Mouse (Mus musculus) stomach, embryonic 14.5 days (tissue): ENCODE measurements around the gene Mnt. TPM values are rescaled to one million over a fixed set of nuclear protein-coding genes. Genes with fewer than 3 reads are reported as not detected.
A peak's percentile ranks its signal among the peaks of the same experiment; 100 is the strongest.

Source experiments
- ATAC-seq: fragments of 200-750 bp; cut with Nextera tagmentation; 2 replicates; pipeline ENCODE4 v1.8.0; 2017; ENCODE audit warnings: low read depth, moderate TSS enrichment; ENCODE audit not compliant: insufficient number of reproducible peaks, insufficient read depth, low FRiP score
- H3K27ac ChIP-seq: fragments of 300-500 bp; sonication (generic); 2 replicates; pipeline ENCODE4 v1.5.1; 2014; ENCODE audit warnings: mild to moderate bottlenecking, low read length, moderate library complexity, mixed read lengths
- H3K27me3 ChIP-seq: fragments of 300-500 bp; sonication (generic); 2 replicates; pipeline ENCODE4 v1.6.1; 2014; ENCODE audit warnings: low read length, control low read depth, mixed read lengths; ENCODE audit not compliant: control insufficient read depth, insufficient read depth
- H3K36me3 ChIP-seq: fragments of 300-500 bp; sonication (generic); 2 replicates; pipeline ENCODE4 v1.6.1; 2014; ENCODE audit warnings: mild to moderate bottlenecking, control low read depth, low read length, moderate library complexity, mixed read lengths; ENCODE audit not compliant: control insufficient read depth, insufficient read depth
- H3K4me1 ChIP-seq: fragments of 300-500 bp; sonication (generic); 2 replicates; pipeline ENCODE4 v1.6.1; 2014; ENCODE audit warnings: low read length, control low read depth, mixed read lengths; ENCODE audit not compliant: control insufficient read depth, insufficient read depth
- H3K4me2 ChIP-seq: fragments of 300-500 bp; sonication (generic); replicated peaks from 2 replicates; pipeline ENCODE4 v1.6.1; 2014; ENCODE audit warnings: low read depth, low read length, control low read depth
- H3K4me3 ChIP-seq: fragments of 300-500 bp; sonication (generic); 2 replicates; pipeline ENCODE4 v1.5.1; 2014; ENCODE audit warnings: low read depth, low read length, control low read depth
- H3K9ac ChIP-seq: fragments of 300-500 bp; sonication (generic); replicated peaks from 2 replicates; pipeline ENCODE4 v1.6.1; 2014; ENCODE audit warnings: low read depth, mild to moderate bottlenecking, control low read depth, low read length, moderate library complexity, mixed read lengths
- H3K9me3 ChIP-seq: fragments of 300-500 bp; sonication (generic); 2 replicates; pipeline ENCODE4 v1.6.1; 2016; ENCODE audit warnings: low read depth, low read length, control low read depth; ENCODE audit not compliant: control insufficient read depth
- WGBS: fragments of 180-500 bp; shearing (Covaris S2); extraction: QIAGEN DNeasy Blood & Tissue Kit; methylation state at CpG from one replicate; pipeline ENCODE4 v1.1.7; 2014; 5-methylcytosine and 5-hydroxymethylcytosine counted together
- polyA plus RNA-seq: library from polyadenylated mRNA; unstranded; fragments of >200 nt; fragmentation: Nextera tagmentation; extraction: Ambion mirVana; gene quantifications from 2 replicates; pipeline ENCODE4 v1.2.1, GENCODE M21; 2014

Mnt gene
- polyA plus RNA-seq, 1 experiment from 2014 or later, result 4.3 TPM

DNA sequence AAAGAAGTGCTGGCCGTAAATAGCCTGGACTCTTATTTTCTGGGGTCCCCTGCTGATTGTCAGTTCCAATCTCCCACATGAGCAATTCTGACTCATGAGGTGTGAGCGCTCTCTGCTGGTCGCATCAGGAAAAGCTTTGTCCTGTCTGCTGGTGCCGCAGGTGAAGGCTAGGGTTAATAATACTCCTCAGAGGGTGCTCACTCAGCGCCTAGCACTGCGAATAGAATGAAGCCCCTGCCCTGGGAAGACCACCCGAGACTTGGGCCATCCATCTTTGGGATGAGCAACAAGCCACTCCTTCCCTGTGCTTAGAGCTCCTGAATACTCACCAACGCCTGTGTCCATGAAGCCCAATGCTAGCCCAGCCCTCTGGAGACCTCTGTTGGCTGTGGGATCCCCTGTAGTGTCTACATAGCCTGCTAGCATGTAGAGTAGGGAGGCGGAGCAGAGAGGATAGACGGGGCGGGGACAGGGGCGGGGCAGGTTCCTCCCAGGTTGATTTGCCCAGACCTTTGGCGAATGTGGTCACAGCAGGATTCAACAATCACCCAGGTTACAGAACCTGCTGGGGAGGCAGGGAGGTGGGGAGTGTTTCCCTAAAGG is 17.3 kb downstream of the Mnt start:
- Histone ChIP-seq H3K36me3 (peaks cover 3% of the 10 kb centered on the region), H3K4me3 (no peak overlapping the region), H3K4me2 (no peak overlapping the region), H3K27me3 (no peaks in the 10 kb centered on the region), H3K9me3 (peaks cover 3% of the 10 kb centered on the region; the same call in 1 of the 2 replicates), H3K9ac (no peak overlapping the region), H3K27ac (peak overlapping the region; percentile 52; the same call in 1 of the 2 replicates), H3K4me1 (0 out of 2 replicates have a peak, but pooled peaks cover 1% of the 10 kb centered on the region)
- ATAC-seq, result peak; percentile 76; the same call in 1 of the 2 replicates
- 4% methylated on average over 13 of the region's 13 CpGs for WGBS

DNA sequence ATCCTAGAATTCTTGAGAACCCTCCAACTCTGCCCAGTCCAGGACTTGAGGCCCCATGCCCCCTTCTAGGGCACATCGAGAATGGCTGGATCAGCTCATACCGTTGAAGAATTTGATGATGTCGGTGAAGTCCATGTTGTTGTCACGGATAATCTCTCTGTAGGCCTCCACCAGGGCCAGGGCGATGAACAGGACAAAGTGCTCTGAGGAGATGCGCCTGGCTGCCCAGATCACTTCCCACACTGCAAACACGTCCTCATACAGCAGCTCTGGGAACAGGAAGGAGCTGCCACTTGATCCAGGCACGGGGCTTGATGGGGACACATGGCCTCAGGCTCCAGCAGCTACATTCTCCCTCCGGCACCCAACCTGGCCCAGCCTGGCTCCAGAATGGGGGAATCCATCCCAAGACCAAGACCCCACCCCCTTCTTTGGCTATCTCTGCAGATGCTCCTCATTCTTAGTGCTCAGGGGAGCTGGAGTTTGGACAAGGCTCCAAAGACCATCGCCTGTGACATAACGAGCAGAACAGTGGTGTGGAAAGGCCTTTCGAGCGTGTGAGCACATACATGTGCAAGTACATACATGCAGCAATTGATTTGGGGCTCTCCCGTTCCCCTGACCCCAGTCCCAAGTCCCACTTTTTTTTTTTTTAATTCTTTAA is 20.4 kb downstream of the Mnt start:
- H3K9me3 ChIP-seq, result no peaks in the 10 kb centered on the region
- no peak overlapping the region for H3K9ac ChIP-seq
- no peak for ATAC-seq
- H3K4me3 ChIP-seq, result no peak overlapping the region
- no peaks in the 10 kb centered on the region for H3K27me3 ChIP-seq
- H3K36me3 ChIP-seq, result no peaks in the 10 kb centered on the region; the same call in none of the 2 replicates
- 85% methylated on average over 14 of the region's 14 CpGs for WGBS
- H3K4me2 ChIP-seq, result no peak overlapping the region
- H3K27ac ChIP-seq, result no peak overlapping the region
- H3K4me1 ChIP-seq, result no peaks in the 10 kb centered on the region

DNA sequence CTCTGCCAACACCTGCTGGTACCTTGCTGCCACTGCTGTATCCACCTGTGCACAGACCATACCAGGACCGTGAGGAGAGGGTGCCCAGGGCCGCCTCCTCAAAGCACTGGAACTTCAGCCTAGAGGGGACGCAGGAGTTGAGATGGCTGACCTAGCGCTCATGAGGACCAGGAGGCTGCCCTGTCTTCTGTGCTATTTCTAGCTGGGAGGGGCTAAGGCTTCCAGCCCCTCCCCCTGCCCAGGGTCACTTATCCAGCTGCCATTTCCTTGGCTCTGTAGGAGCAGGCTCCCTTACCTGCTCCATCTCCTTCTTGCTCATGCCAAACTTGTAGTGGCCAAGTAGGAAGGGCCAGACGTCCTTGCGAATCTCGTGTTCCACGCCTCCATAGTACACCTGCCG is 27.0 kb downstream of the Mnt start:
- Histone ChIP-seq H3K27me3 (no peaks in the 10 kb centered on the region), H3K9me3 (no peaks in the 10 kb centered on the region)
- 82% methylated on average over 9 of the region's 9 CpGs for WGBS

DNA sequence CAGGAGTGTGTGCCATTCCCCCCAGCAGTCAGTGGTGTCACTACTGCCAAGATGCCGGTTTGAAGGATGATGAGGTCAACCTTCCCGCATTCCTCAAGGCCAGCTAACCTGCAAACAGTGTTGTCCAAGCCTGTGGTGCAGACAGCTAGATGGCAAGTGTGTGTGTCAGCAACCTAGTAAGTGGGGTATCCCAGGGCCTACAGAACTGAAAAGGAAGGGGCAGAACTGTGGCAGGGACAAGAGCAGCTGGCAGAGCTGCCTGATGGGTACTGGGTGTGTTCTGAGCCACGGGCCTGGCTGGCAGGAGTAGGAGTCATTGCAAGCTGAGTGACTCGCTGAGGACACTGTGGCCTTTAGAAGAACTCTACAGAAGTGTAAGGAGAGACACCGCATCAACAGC is 31.4 kb downstream of the Mnt start:
- Histone ChIP-seq H3K36me3 (no peaks in the 10 kb centered on the region; the same call in 1 of the 2 replicates), H3K27me3 (no peaks in the 10 kb centered on the region), H3K4me2 (no peak overlapping the region), H3K27ac (no peak overlapping the region), H3K9me3 (no peaks in the 10 kb centered on the region), H3K4me1 (no peaks in the 10 kb centered on the region), H3K9ac (no peak overlapping the region), H3K4me3 (no peak overlapping the region)
- ATAC-seq, result no peak
- 71% methylated on average over 5 of the region's 5 CpGs for WGBS

More for the DNA sequence above, 27.0 kb downstream of the Mnt start:
- no peak for ATAC-seq
- H3K4me2 ChIP-seq, result no peak overlapping the region
- no peak overlapping the region for H3K4me3 ChIP-seq
- H3K36me3 ChIP-seq, result no peaks in the 10 kb centered on the region; the same call in 1 of the 2 replicates
- no peaks in the 10 kb centered on the region for H3K4me1 ChIP-seq
- H3K27ac ChIP-seq, result no peak overlapping the region
- no peak overlapping the region for H3K9ac ChIP-seq

DNA sequence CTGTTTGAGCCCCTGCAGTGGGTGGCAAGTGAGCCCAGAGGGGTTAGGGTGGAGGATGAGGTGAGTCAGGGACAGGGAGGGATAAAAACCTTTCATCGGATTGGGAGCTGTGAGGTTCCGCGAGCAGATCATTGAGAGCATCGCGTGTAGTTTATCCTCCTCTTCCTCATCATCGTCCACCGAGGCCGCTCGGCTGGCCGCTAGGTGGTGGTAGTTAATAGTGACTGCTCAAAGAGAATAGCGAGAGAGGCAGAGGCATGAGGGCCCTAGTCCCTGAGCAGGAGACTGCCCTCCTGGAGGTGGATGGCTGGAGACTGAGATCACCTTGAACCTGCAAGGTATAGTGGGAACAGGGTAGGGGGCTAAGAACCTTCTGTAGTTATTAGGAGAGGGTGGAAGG is 32.8 kb downstream of the Mnt start:
- 26% methylated on average over 11 of the region's 11 CpGs for WGBS
- Histone ChIP-seq H3K4me1 (no peaks in the 10 kb centered on the region), H3K4me3 (no peak overlapping the region), H3K4me2 (no peak overlapping the region), H3K27me3 (no peaks in the 10 kb centered on the region), H3K9ac (no peak overlapping the region), H3K36me3 (no peaks in the 10 kb centered on the region; the same call in 1 of the 2 replicates), H3K9me3 (no peaks in the 10 kb centered on the region), H3K27ac (no peak overlapping the region)
- peak; percentile 31; the same call in 1 of the 2 replicates for ATAC-seq

DNA sequence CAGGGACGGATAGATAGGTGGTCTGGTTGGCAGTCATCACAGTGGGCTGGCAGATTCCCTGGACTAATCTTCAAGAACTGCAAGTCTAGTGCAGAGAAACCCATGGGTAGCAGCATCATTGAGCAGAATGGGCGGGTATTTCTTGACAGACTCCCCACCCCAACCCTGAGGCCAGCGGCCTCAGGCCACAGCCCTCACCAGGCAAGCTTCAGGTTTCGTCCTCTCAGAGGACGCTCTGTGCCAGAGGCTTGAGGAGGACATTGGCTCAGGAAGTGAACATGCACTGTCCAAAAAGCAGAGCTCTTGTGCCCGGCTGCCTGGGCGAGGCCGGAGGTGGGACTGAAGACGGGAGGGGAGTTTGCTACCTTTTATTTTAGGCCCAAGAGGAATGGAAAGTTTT is 33.7 kb downstream of the Mnt start:
- Histone ChIP-seq H3K4me1 (no peaks in the 10 kb centered on the region), H3K4me2 (no peak overlapping the region), H3K4me3 (no peak overlapping the region), H3K27ac (no peak overlapping the region), H3K27me3 (no peaks in the 10 kb centered on the region), H3K9ac (no peak overlapping the region), H3K36me3 (no peaks in the 10 kb centered on the region; the same call in 1 of the 2 replicates), H3K9me3 (no peaks in the 10 kb centered on the region)
- 80% methylated on average over 9 of the region's 9 CpGs for WGBS
- ATAC-seq, result no peak

DNA sequence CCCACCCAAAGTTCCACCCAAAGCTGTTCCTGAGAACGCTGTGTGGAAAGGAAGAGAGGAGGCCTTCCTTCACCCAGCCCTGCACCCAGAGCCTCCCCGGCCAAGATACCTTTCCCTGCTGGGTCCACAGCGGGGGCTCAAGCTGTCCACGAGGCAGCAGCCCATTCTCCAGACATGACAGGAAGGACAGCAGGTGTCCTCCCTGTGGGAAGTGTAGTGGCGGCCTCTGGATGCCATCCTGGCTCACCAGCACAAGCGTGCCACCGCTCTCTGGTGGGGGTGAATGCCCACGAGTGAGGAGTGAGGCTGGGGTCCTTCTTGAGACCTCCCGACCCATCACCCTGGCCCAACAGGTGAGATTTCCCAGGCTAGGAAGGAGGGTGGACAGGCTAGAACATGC is 34.5 kb downstream of the Mnt start:
- H3K9me3 ChIP-seq, result no peaks in the 10 kb centered on the region
- WGBS, result 88% methylated on average over 9 of the region's 9 CpGs
- no peaks in the 10 kb centered on the region for H3K4me1 ChIP-seq
- H3K9ac ChIP-seq, result no peak overlapping the region
- no peaks in the 10 kb centered on the region for H3K27me3 ChIP-seq
- no peaks in the 10 kb centered on the region; the same call in 1 of the 2 replicates for H3K36me3 ChIP-seq
- H3K4me2 ChIP-seq, result no peak overlapping the region
- no peak for ATAC-seq
- no peak overlapping the region for H3K4me3 ChIP-seq
- H3K27ac ChIP-seq, result no peak overlapping the region

DNA sequence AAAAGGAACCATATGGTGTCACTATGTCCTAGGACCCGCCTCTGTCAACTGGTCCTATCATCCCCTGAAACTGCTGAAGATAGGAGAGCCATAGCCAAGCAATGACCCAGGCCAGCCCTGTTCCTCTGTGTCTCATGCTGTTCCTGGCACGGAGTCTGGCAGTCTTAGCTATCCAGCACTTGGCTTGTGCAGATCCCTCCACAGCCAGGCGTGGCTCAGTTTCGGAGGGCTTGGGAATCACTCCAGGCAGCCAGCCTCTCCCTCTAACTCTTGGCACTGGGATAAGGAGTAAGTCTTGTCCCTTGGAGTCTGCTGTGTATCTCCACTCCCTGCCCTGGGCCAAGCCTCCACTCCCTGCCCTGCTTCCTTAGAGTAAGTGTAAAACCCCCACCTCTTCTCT is 35.9 kb downstream of the Mnt start:
- no peak overlapping the region for H3K27ac ChIP-seq

More for the DNA sequence above, 35.9 kb downstream of the Mnt start:
- ATAC-seq, result no peak
- Histone ChIP-seq H3K9me3 (no peaks in the 10 kb centered on the region), H3K9ac (no peak overlapping the region), H3K4me3 (no peak overlapping the region), H3K4me2 (no peak overlapping the region), H3K27me3 (no peaks in the 10 kb centered on the region), H3K4me1 (peaks cover 3% of the 10 kb centered on the region; the same call in 1 of the 2 replicates), H3K36me3 (no peaks in the 10 kb centered on the region; the same call in 1 of the 2 replicates)
- WGBS, result 81% methylated on average over 4 of the region's 4 CpGs
